Mouse (Mus musculus): ENCODE measurements around the gene Nrg4.
A peak's percentile ranks its signal among the peaks of the same experiment; 100 is the strongest.
"Not testable (repeated sequence)": the region's sequence is repeated elsewhere in the genome, so short reads cannot be mapped to it uniquely, and the experiment has no call there.

Gene Nrg4

DNA sequence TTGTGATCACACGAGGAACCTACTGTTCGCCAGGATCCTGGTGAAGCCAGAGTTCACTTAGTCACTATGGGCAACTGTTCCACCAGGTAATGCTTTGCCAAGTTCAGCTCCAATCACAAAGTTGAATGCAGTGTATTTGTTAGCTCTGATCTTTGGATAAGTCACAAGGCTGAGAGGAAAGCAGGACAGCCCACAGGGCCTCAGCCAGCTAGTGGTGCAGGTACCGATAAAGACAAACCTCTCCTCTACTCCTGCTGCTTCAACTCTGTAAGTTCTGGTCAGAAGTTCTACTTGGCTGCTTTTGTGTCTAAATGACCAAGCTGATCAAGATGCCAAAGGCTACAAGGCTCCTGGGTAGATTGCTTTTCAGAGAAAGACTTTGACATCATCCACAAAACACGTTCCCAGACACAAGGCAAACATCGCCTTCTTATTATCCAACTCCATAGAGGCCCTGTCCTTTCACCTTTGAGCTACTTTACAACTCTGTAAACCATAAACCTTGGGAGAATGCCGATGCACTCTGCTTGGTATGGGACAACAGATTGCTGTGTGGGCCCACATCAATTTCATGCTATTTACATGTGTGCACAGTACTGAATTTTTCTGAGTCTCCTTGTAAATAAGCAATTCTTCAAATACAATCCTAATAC, 75.9 kb downstream of the Nrg4 start:
- no peak for DNase-seq (ENCODE audit: low spot score)

- DNase-seq (ENCODE audit: low spot score), result no peak
These were observed 78.2 kb downstream of the Nrg4 start for GRCm38 (mm10) chr9:55248465-55248864.

GRCm38 (mm10) chr9:55246918-55247317, 79.7 kb downstream of the Nrg4 start:
- no peak for DNase-seq (ENCODE audit: low spot score)

DNA sequence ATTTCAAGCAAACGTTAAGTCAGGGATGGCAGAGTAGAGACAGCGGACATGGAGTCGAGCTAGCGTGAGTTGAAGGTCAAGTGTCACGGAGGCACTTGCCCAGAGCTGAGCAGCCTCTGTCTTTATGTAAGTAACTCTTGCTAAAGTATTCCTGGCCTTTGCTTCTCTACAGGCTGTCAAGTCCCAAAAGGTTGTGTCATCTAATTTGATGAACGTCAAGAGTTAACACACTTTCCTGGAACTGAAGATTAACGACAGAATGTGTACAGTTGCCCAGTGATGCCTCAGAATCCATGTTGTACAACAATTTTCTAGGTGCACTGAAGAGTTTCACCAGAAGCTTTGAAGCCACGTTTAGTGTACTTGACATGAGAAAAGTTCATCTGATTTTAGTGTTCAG, 80.2 kb downstream of the Nrg4 start:
- DNase-seq (ENCODE audit: low spot score), result no peak

GRCm38 (mm10) chr9:55245057-55245750, 81.4 kb downstream of the Nrg4 start:
- DNase-seq (ENCODE audit: low spot score), result not testable (repeated sequence)

- DNase-seq (ENCODE audit: low spot score), result no peak
These were observed 82.6 kb downstream of the Nrg4 start for GRCm38 (mm10) chr9:55244079-55244478.

DNA sequence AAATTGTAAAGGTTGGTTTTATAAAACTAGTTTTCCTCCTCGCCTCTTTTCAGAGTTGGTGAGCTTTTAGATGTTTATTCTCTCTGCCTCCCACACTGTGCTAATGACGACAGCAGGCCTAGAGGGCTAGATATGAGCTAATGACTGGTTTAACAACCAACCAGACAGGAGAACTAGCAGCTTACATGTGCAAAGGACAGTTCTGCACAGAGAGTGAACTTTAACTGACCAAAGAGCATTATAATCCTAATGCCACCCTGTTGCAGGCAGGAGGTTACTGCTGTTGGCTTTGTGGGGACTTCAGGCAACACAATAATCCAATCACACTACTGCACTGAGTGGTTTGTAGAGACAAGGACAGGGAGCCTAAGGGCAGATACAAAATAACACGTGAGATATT, 83.4 kb downstream of the Nrg4 start:
- DNase-seq (ENCODE audit: low spot score), result no peak

DNA sequence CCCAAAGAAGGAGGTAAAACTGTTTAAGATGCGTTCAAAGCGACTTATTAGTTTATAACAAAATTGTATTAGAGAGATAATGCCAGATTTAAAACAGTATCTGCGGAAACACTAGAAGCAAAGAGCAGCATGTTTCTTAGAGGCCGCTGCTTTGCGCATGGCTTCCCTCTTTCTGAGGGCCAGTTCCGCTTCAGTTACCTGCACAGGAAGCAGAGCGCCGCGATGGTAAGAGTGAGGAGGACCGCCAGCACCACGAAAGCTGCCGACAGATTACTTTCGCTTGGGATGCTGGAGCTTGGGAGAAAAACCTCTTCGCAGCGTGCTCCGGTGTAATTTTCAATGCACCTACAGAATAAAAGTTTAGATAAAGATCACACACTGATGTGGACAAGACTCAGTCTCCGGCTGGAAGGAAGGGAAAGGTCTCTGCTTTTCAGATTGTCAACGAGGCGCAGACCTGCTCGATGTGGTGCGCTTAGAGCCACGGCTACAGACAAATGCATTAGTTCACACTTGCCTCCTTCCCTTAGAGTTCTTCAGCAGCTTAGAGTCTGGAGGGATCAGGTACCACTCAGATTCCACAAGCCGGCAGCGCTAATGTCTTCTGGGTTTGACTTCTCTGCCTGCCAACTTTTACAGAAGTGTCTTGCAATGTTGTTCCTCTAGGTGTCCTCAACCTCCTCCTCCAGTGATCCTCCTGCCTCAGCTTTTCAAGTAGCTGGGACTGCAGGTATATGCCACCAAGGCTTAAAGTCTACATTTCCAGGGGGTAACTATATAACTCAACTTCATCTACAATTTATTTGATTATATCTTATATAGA, 84.6 kb downstream of the Nrg4 start:
- peak; percentile 27 for DNase-seq (ENCODE audit: low spot score)

- DNase-seq (ENCODE audit: low spot score), result no peak
These were observed 85.8 kb downstream of the Nrg4 start for GRCm38 (mm10) chr9:55240852-55241251.

DNA sequence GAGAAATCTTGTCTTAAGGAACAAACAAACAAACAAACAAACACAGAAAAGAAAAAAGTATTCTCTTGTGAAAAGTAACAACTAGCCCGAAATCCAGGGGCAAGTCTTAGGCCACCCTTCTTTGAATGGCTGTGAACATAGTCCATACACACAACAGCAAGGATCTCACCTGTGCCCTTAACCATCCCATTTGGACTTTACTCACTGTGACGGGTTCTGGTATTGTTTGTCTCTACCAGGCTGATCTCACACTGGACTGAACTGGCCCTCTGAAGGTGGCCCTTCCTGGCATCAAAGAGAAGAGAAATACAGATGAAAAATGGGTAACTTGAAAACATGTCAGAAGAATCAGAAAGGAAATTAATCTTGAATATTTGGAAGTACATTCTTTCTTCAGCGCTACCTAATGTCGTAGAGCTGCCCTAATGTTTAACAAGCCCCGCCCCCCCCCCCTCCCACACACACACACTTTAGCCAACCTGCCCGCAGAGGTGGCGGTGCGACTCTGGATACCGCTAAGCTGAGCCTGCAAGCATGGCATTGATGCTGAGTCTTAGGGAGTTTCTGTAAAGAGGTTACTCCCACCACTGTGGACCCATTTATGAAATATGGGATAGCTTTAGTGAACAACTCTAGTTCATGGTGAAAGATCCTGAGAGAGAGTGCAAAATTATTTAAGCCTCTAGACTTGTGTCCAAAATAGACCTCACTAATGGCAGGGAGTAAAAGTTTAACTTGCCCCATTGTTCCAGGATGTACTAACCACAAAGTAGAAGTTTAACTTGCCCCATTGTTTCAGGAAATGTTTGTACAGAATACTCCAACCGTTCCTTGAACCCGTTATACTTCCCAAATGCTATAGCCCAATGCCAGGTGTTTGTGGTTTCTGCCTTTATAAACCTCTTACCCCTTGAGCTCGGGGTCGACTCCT, 90.1 kb downstream of the Nrg4 start:
- no peak for DNase-seq (ENCODE audit: low spot score)

DNA sequence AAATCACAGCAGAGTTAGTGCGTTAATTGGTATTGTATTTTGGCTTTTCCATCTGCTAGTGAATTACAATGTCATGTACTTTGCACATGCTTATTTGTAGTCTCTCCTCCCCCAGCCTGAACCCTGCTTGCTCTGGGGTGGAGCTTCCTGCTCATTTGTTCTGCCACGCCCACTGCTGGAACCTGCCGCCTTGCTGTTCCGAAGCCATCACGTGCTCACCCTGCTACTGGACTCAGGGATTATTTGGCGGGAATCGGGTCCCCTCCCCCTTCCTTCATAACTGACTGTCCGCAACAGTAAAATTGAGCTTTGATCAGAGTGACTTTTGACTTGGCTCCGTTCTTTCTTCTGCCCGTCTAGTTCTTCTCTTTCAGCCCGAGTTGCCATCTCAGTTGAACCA, 93.6 kb downstream of the Nrg4 start:
- not testable (repeated sequence) for DNase-seq (ENCODE audit: low spot score)

DNA sequence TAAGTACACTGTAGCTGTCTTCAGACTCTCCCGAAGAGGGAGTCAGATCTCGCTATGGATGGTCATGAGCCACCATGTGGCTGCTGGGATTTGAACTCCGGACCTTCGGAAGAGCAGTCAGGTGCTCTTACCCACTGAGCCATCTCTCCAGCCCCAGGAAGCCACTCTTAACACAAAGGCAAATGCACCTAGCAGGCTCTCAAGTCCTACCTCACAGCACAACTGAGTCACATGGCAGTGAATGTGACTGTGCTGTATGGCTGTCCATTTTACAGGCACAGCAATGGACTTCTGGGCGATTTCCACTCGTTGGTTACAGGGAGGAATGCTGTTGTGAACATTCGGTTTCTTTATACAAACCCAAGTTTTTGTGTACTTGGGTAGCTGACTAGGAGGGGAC, 94.1 kb downstream of the Nrg4 start:
- DNase-seq (ENCODE audit: low spot score), result no peak

- no peak for DNase-seq (ENCODE audit: low spot score)
These were observed 94.5 kb downstream of the Nrg4 start for GRCm38 (mm10) chr9:55232110-55232509.

GRCm38 (mm10) chr9:55231544-55231943, 95.1 kb downstream of the Nrg4 start:
- peak; percentile 18 for DNase-seq (ENCODE audit: low spot score)

- DNase-seq (ENCODE audit: low spot score), result no peak
These were observed 97.6 kb downstream of the Nrg4 start for GRCm38 (mm10) chr9:55229010-55229409.

- no peak for DNase-seq (ENCODE audit: low spot score)
These were observed 98.5 kb downstream of the Nrg4 start for GRCm38 (mm10) chr9:55228149-55228548.

DNA sequence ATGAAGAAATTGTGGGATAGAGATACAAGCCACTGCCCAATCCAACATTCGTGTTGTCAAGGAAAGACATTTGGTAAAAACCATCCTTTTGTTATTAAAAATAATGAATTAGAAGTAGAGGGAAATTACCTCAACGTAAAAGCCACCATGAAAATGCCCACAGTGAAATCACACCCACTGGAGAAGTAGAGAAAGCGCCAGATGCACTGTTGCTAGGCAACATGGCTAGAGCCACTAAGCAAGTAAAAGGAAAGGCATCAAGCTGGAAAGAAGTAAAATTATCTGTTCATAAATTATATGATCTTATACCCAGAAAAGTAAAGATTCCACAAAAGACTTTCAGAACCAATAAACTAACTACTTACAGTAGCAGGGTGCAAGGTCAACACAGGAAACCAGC, 100.4 kb downstream of the Nrg4 start:
- no peak for DNase-seq (ENCODE audit: low spot score)

DNA sequence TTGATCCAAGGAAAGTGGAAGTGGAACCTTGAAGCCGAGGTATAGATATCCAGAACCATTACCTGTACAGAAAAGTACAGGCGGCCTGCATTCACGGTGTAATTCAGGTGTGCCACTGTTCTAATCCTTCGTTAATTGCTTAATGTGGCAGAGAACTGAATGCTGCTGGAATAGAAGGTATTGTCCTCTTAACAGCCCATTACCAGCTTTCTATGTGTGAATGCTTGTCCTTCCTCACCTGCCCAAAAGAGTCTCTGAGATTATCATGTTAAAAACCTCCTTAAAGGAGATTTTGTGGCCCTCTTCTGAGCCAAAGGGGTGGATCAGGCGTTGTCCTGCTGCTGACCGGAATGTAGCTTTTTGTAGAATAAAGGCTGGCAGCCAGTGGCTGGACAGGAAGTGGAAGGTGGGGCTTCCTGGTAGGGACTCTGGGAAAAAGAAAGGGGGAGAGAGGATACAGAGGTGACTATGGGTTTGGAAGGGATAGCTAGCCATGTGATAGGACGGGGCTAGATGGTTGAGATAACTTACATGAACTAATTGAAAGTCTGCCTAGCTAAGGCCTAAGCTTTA, 101.4 kb downstream of the Nrg4 start:
- no peak for DNase-seq (ENCODE audit: low spot score)

DNA sequence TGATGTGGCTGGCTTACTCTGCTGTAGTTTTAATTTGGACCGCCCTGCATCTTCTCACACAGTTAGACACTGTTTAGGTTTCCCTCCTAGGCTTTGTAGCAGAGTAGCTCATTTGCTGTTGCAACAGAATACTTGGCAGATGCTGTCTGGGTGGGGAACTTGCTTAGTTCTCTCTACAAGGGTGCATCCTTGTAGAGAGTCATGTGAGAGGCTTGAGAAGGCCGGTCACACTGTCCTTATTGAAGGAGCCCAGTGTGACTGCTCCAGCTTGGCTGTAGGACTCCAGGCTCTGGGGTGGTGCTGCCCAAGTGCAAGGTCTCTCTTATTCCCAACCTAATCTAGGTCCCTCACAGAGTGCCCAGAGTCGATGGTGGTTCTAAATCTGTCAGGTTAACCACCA, 109.3 kb downstream of the Nrg4 start:
- no peak for DNase-seq (ENCODE audit: low spot score)

- DNase-seq (ENCODE audit: low spot score), result no peak
These were observed 110.6 kb downstream of the Nrg4 start for GRCm38 (mm10) chr9:55216078-55216477.

- no peak for DNase-seq (ENCODE audit: low spot score)
These were observed 111.0 kb downstream of the Nrg4 start for GRCm38 (mm10) chr9:55215648-55216047.

GRCm38 (mm10) chr9:55215056-55215455, 111.6 kb downstream of the Nrg4 start:
- no peak for DNase-seq (ENCODE audit: low spot score)
